Mouse (Mus musculus) embryonic facial prominence, embryonic 11.5 days (tissue): ENCODE data around the gene Sox1. TPM values are rescaled to one million over a fixed set of nuclear protein-coding genes. Genes with fewer than 3 reads are reported as not detected.

Experiments used
- ATAC-seq: fragments of 200-750 bp; cut with Nextera tagmentation; replicated peaks from 2 replicates; pipeline ENCODE4 v1.8.0; 2017; ENCODE audit warnings: low read depth; ENCODE audit not compliant: insufficient number of reproducible peaks, low FRiP score, low TSS enrichment
- DNase-seq: peaks from one replicate; pipeline ENCODE4 v3.0.0-alpha.2; 2015; ENCODE audit warnings: low spot score
- H3K27ac ChIP-seq: fragments of 300-500 bp; sonication (generic); replicated peaks from 2 replicates; pipeline ENCODE4 v1.5.1; 2014; ENCODE audit warnings: mild to moderate bottlenecking, low read depth, low read length, control low read depth
- H3K27me3 ChIP-seq: fragments of 300-500 bp; sonication (generic); 2 replicates; pipeline ENCODE4 v1.6.1; 2014; ENCODE audit warnings: mild to moderate bottlenecking, low read length, moderate library complexity, mixed read lengths; ENCODE audit not compliant: control insufficient read depth, insufficient read depth
- H3K36me3 ChIP-seq: fragments of 300-500 bp; sonication (generic); replicated peaks from 2 replicates; pipeline ENCODE4 v1.6.1; 2014; ENCODE audit warnings: low read depth, mild to moderate bottlenecking, low read length, moderate library complexity, mixed read lengths; ENCODE audit not compliant: control insufficient read depth, insufficient read depth
- H3K4me1 ChIP-seq: fragments of 300-500 bp; sonication (generic); 2 replicates; pipeline ENCODE4 v1.6.1; 2014; ENCODE audit warnings: low read length, mixed read lengths; ENCODE audit not compliant: control insufficient read depth, insufficient read depth
- H3K4me2 ChIP-seq: fragments of 300-500 bp; sonication (generic); 2 replicates; pipeline ENCODE4 v1.6.1; 2014; ENCODE audit warnings: low read depth, mild to moderate bottlenecking, control low read depth, low read length, moderate library complexity
- H3K4me3 ChIP-seq: fragments of 300-500 bp; sonication (generic); 2 replicates; pipeline ENCODE4 v1.5.1; 2014; ENCODE audit warnings: low read depth, low read length, control low read depth
- H3K9ac ChIP-seq: fragments of 300-500 bp; sonication (generic); replicated peaks from 2 replicates; pipeline ENCODE4 v1.6.1; 2014; ENCODE audit warnings: mild to moderate bottlenecking, control low read depth, low read length
- H3K9me3 ChIP-seq: fragments of 300-500 bp; sonication (generic); replicated peaks from 2 replicates; pipeline ENCODE4 v1.6.1; 2016; ENCODE audit warnings: mild to moderate bottlenecking, low read length, inconsistent platforms, mixed read lengths; ENCODE audit not compliant: control insufficient read depth
- WGBS: fragments of 180-500 bp; shearing (Covaris S2); extraction: QIAGEN DNeasy Blood & Tissue Kit; methylation state at CpG from one replicate; pipeline ENCODE4 v1.1.7; 2014; 5-methylcytosine and 5-hydroxymethylcytosine counted together
- polyA plus RNA-seq: library from polyadenylated mRNA; unstranded; fragments of >200 nt; fragmentation: Nextera tagmentation; extraction: Ambion mirVana; gene quantifications from 2 replicates; pipeline ENCODE4 v1.2.1, GENCODE M21; 2014

Gene Sox1
- polyA plus RNA-seq, 1 experiment from 2014 or later: 1.8 TPM

GRCm38 (mm10) chr8:12391366-12392250 is 3.5 kb upstream of the Sox1 start:
- Histone ChIP-seq H3K4me1 (peaks cover 10% of the 10 kb centered on the region; the same call in 1 of the 2 replicates), H3K27me3 (peaks cover 84% of the 10 kb centered on the region), H3K9me3 (no peaks in the 10 kb centered on the region), H3K36me3 (no peaks in the 10 kb centered on the region), H3K27ac (no peak overlapping the region), H3K9ac (no peak overlapping the region), H3K4me3 (no peak overlapping the region), H3K4me2 (no peak overlapping the region)
- ATAC-seq: peak; percentile 64
- WGBS: 2% methylated on average over 37 of the region's 37 CpGs
- DNase-seq: peak; percentile 66

GRCm38 (mm10) chr8:12392801-12393200 is 2.3 kb upstream of the Sox1 start:
- no peak overlapping the region for H3K9ac ChIP-seq
- 38% methylated on average over 1 of the region's 1 CpGs for WGBS
- no peak overlapping the region for H3K4me3 ChIP-seq
- no peak for ATAC-seq
- peaks cover 10% of the 10 kb centered on the region; the same call in 1 of the 2 replicates for H3K4me1 ChIP-seq
- H3K36me3 ChIP-seq: no peaks in the 10 kb centered on the region
- DNase-seq: no peak
- H3K27me3 ChIP-seq: peaks cover 83% of the 10 kb centered on the region
- no peak overlapping the region for H3K27ac ChIP-seq
- no peaks in the 10 kb centered on the region for H3K9me3 ChIP-seq
- H3K4me2 ChIP-seq: no peak overlapping the region

GRCm38 (mm10) chr8:12394385-12395000 is 602 bp upstream of the Sox1 start:
- H3K9me3 ChIP-seq: no peaks in the 10 kb centered on the region
- H3K9ac ChIP-seq: peak overlapping the region; percentile 22; the same call in 1 of the 2 replicates
- H3K36me3 ChIP-seq: no peaks in the 10 kb centered on the region
- 1% methylated on average over 22 of the region's 22 CpGs for WGBS
- peak overlapping the region; percentile 57 for H3K4me2 ChIP-seq
- H3K4me3 ChIP-seq: peak overlapping the region; percentile 39
- no peak for ATAC-seq
- no peak overlapping the region for H3K27ac ChIP-seq
- peaks cover 10% of the 10 kb centered on the region; the same call in 1 of the 2 replicates for H3K4me1 ChIP-seq
- no peak for DNase-seq
- peaks cover 71% of the 10 kb centered on the region for H3K27me3 ChIP-seq

- Histone ChIP-seq H3K9ac (peak overlapping the region; percentile 53), H3K4me1 (peaks cover 13% of the 10 kb centered on the region)
- WGBS: under 1% methylated on average over 99 of the region's 118 CpGs
Observed at GRCm38 (mm10) chr8:12396501-12397345, 1.6 kb downstream of the Sox1 start.

GRCm38 (mm10) chr8:12397346-12397925 is 2.3 kb downstream of the Sox1 start:
- H3K27me3 ChIP-seq: peaks cover 66% of the 10 kb centered on the region
- WGBS: under 1% methylated on average over 52 of the region's 59 CpGs
- no peaks in the 10 kb centered on the region for H3K9me3 ChIP-seq
- peaks cover 13% of the 10 kb centered on the region for H3K4me1 ChIP-seq
- H3K27ac ChIP-seq: peak overlapping the region; percentile 56; the same call in 1 of the 2 replicates
- H3K9ac ChIP-seq: peak overlapping the region; percentile 53
- ATAC-seq (no peak), DNase-seq (peak; percentile 46)
- peak overlapping the region; percentile 39 for H3K4me3 ChIP-seq
- H3K4me2 ChIP-seq: peak overlapping the region; percentile 33
- H3K36me3 ChIP-seq: no peaks in the 10 kb centered on the region

More at GRCm38 (mm10) chr8:12396501-12397345, 1.6 kb downstream of the Sox1 start:
- Histone ChIP-seq H3K4me3 (peak overlapping the region; percentile 39), H3K27ac (peak overlapping the region; percentile 56), H3K9me3 (no peaks in the 10 kb centered on the region), H3K36me3 (no peaks in the 10 kb centered on the region), H3K4me2 (peak overlapping the region; percentile 33), H3K27me3 (peaks cover 73% of the 10 kb centered on the region)
- DNase-seq: peak; percentile 50
- ATAC-seq: no peak

DNA sequence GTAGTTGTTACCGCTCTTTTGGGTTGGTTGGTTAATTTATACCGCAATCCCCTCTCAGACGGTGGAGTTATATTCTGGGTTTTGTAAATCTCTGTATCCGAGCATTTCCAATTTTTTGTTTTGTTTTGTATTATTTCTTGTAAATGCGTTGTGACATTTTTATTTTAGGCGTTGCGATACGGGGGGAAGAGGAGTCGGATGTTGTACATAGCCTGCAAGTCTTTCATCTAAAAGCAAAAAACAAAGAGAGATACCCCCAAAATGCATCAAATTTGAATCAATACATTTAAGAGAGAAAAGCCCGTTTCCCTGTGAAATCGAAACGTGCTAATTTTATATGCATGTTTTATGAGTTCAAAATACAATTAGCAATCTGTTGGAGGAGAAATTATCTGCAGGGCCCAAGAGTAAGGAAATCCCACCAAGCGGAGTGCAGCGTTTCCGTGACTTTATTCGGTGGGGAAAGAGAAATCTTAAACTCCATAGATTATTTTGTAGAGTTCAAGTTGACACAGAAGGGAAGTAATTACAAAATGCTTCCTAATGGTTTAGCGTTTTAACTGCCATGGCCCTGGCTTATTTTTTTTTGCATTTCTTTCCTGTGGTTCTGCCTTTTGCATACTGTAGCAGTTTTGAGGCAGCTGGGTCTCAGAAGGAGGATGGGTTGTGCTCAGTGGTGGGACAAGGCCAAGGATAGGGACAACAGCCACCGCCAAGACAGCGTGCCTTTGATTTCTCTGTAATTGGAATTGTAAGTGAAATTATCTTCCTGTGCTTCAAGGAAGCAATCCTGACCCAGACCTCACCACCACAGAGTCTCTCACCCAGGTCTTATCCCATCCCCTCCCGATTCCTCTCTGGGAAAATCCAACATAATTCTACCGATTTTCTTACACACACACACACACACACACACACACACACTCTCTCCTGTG is 3.2 kb downstream of the Sox1 start:
- DNase-seq (peak; percentile 20), ATAC-seq (no peak)
- Histone ChIP-seq H3K9ac (no peak overlapping the region; the same call in none of the 2 replicates), H3K4me1 (peaks cover 13% of the 10 kb centered on the region), H3K9me3 (no peaks in the 10 kb centered on the region), H3K27ac (no peak overlapping the region), H3K27me3 (peaks cover 65% of the 10 kb centered on the region), H3K4me3 (peak overlapping the region; percentile 39), H3K4me2 (no peak overlapping the region), H3K36me3 (no peaks in the 10 kb centered on the region)
- 2% methylated on average over 21 of the region's 21 CpGs for WGBS
